Mouse (Mus musculus) olfactory bulb, adult 2 months (tissue): Measurements from ENCODE around the gene Mogs.

ENCODE experiments used
- CTCF ChIP-seq: fragments of 200-500 bp; IDR thresholded peaks from 2 replicates; pipeline ENCODE4 v1.5.1; 2012; ENCODE audit warnings: low read depth, mild to moderate bottlenecking, low read length, moderate library complexity; ENCODE audit not compliant: insufficient read depth
- POLR2A ChIP-seq: fragments of 200-500 bp; IDR thresholded peaks from 2 replicates; pipeline ENCODE4 v1.6.1; 2012; ENCODE audit warnings: mild to moderate bottlenecking, low read depth, low read length, moderate library complexity; ENCODE audit not compliant: insufficient read depth

- TF ChIP-seq CTCF: no peak
- no peak for TF ChIP-seq POLR2A
These were observed 17.1 kb downstream of the Mogs start for GRCm38 (mm10) chr6:83132176-83132919.
